Mouse (Mus musculus) frontal cortex, postnatal 36 days (tissue): ENCODE measurements at regions not wholly inside any gene's neighbourhood (a gene's known extent, or its start where the extent isn't known, plus 50 kb on each side); places are given as distances from the start of the nearest gene placed in this dataset.

Experiments
- DNase-seq, 2 experiments: peaks; one replicate each; pipeline ENCODE4 v3.0.0; 2022; ENCODE audit warnings: low spot score in 2 of 2

DNA sequence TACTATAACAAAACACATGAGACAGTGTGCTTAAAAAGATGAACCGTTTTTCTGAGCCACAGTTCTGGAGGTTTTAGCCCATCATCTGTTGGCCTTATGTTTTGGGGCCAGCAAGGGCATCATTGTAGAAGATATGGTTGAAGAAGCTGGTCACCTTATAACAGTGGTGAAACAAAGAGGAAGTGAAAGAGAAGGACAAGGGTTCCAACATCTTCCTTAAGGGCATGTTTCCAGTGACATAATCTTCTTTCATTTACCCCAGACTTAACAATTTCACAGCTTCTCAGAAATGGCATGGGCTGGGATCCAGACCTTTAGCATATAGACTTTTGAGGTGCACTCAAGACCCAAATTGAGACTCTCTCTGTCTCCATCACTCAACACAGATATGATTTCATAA is 259.5 kb downstream of the 1700064H15Rik start:
- DNase-seq: no peak

DNA sequence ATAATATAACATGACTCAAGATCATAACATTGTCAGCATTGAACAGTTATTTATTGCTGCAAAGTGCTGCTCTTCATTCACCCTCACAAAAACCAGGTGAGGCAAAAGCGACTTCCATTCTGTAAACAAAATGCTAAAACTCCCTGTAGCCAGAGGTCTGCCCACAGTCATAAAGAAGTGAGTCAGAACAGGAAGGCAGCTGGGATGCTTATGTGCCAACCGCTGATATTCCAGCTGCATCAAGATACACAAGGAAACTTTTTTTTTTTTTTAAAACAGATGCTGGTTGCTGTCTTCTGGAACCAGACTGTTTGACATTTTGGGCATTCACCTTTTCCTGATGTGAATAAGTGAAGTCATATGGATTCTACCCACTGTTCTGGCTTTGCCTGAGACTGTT is 260.7 kb downstream of the 1700064H15Rik start:
- DNase-seq: no peak
